Mouse (Mus musculus) C2C12 (cell line): ENCODE measurements around the gene Nxph1.

Source experiments
- CEBPB ChIP-seq: IDR thresholded peaks from one replicate; pipeline ENCODE4 v1.6.1; 2011; ENCODE audit warnings: low read depth, mild to moderate bottlenecking, control low read depth, moderate library complexity
- CTCF ChIP-seq: IDR thresholded peaks from one replicate; pipeline ENCODE4 v1.5.1; 2011; ENCODE audit not compliant: control insufficient read depth, insufficient read depth, insufficient read length
- FOSL1 ChIP-seq: IDR thresholded peaks from one replicate; pipeline ENCODE4 v1.8.0; 2011; ENCODE audit warnings: mild to moderate bottlenecking, low read length; ENCODE audit not compliant: poor library complexity, insufficient read depth, severe bottlenecking
- MAX ChIP-seq: IDR thresholded peaks from one replicate; pipeline ENCODE4 v1.6.1; 2011; ENCODE audit warnings: mild to moderate bottlenecking, control low read depth
- MYOD1 ChIP-seq: IDR thresholded peaks from one replicate; pipeline ENCODE4 v1.6.1; 2011; ENCODE audit warnings: low read depth; ENCODE audit not compliant: control insufficient read depth, insufficient read length
- MYOG ChIP-seq: IDR thresholded peaks from one replicate; pipeline ENCODE4 v1.6.1; 2011; ENCODE audit not compliant: control insufficient read depth, insufficient read length; ENCODE audit errors: extremely low read depth
- USF1 ChIP-seq: IDR thresholded peaks from one replicate; pipeline ENCODE4 v1.6.1; 2011; ENCODE audit warnings: low read depth, mild to moderate bottlenecking, control low read depth, moderate library complexity

GRCm38 (mm10) chr6:9028501-9028900 lies 80.3 kb downstream of the Nxph1 start:
- TF ChIP-seq CTCF (no peak), MAX (no peak), MYOD1 (no peak), USF1 (no peak), CEBPB (no peak), MYOG (no peak), FOSL1 (no peak)
